Mouse (Mus musculus) heart, postnatal 0 days (tissue): ENCODE results near the gene Cc2d1b.

Experiments used
- CTCF ChIP-seq: IDR thresholded peaks from 2 replicates; pipeline ENCODE4 v1.5.1; 2016; ENCODE audit warnings: antibody characterized with exemption, control low read depth, low read depth
- EP300 ChIP-seq: IDR thresholded peaks from 2 replicates; pipeline ENCODE4 v1.6.1; 2016; ENCODE audit warnings: antibody characterized with exemption, low read depth

DNA sequence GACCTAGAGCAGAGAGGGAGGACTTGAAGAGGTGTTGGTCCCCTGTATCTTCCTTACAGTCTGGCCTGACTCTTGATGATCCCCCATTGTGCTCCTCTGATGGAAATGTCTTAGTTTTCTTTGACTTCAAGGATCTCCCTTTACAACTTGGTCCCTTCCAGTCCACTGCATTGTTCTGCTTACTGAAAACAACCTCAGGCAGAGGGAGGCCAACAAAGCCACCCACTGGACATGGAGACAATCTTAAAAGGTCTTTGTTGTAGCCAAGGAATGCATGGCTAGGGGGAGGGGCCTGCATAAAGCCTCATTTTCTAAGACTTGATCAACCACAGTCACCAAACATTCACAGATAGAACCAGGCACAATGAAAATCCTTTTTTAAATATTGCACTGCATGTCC is 15.4 kb downstream of the Cc2d1b start:
- no peak for TF ChIP-seq CTCF
- no peak for TF ChIP-seq EP300
